Mouse (Mus musculus): ENCODE data around the gene Cdh15. TPM values are rescaled to one million over a fixed set of nuclear protein-coding genes. Genes with fewer than 3 reads are reported as not detected.

Gene Cdh15
- 1.5 and 2.6 TPM in 2 replicates for polyA plus RNA-seq (2014; fragmentation: Nextera tagmentation; extraction: Ambion mirVana)

GRCm38 (mm10) chr8:122847829-122848561 is at the start of gene Cdh15:
Cdh15 (plus strand) TSS chr8:122847966.
- Histone ChIP-seq H3K9ac (replicated peaks; ENCODE audit: low read length) (no peak within 1 kb of the TSS), H3K36me3 (ENCODE audit: control insufficient read depth, insufficient read depth, low read length) (no peaks in the 10 kb centered on the region), H3K4me3 (replicated peaks; ENCODE audit: low read depth, low read length) (no peak within 1 kb of the TSS), H3K4me1 (ENCODE audit: control insufficient read depth, insufficient read depth, low read length) (no peaks in the 10 kb centered on the region; the same call in 1 of the 2 replicates), H3K9me3 (ENCODE audit: control insufficient read depth, low read length) (no peaks in the 10 kb centered on the region), H3K4me2 (ENCODE audit: low read length) (peak within 1 kb of the TSS; percentile 33), H3K27me3 (ENCODE audit: control insufficient read depth, insufficient read depth, low read length) (no peaks in the 10 kb centered on the region), H3K27ac (replicated peaks; ENCODE audit: low read depth, low read length) (no peak within 1 kb of the TSS)
- WGBS: 10% methylated on average over 18 of the region's 18 CpGs
- ATAC-seq (ENCODE audit: low FRiP score, low TSS enrichment): peak; percentile 70
- DNase-seq: peak; percentile 62

GRCm38 (mm10) chr8:122803906-122804761 is 43.6 kb upstream of the Cdh15 start:
- ATAC-seq (ENCODE audit: low FRiP score, low TSS enrichment) (peak; percentile 89), DNase-seq (peak; percentile 87)
- Histone ChIP-seq H3K27me3 (ENCODE audit: control insufficient read depth, insufficient read depth, low read length) (no peaks in the 10 kb centered on the region), H3K4me3 (replicated peaks; ENCODE audit: low read depth, low read length) (no peak overlapping the region), H3K27ac (replicated peaks; ENCODE audit: low read depth, low read length) (peak overlapping the region; percentile 91), H3K4me1 (ENCODE audit: control insufficient read depth, insufficient read depth, low read length) (peaks cover 56% of the 10 kb centered on the region), H3K9ac (replicated peaks; ENCODE audit: low read length) (no peak overlapping the region), H3K9me3 (ENCODE audit: control insufficient read depth, low read length) (no peaks in the 10 kb centered on the region), H3K36me3 (ENCODE audit: control insufficient read depth, insufficient read depth, low read length) (0 out of 2 replicates have a peak, but pooled peaks cover 4% of the 10 kb centered on the region), H3K4me2 (ENCODE audit: low read length) (peak overlapping the region; percentile 25)
- 7% methylated on average over 15 of the region's 15 CpGs for WGBS

- peak; percentile 49 for ATAC-seq (ENCODE audit: low FRiP score, low TSS enrichment)
- H3K4me2 ChIP-seq (ENCODE audit: low read length): no peak overlapping the region
- WGBS: 12% methylated on average over 3 of the region's 3 CpGs
Observed at GRCm38 (mm10) chr8:122805349-122805748, 42.4 kb upstream of the Cdh15 start.

GRCm38 (mm10) chr8:122806956-122807538 is 40.7 kb upstream of the Cdh15 start:
- Histone ChIP-seq H3K27me3 (ENCODE audit: control insufficient read depth, insufficient read depth, low read length) (no peaks in the 10 kb centered on the region), H3K9ac (replicated peaks; ENCODE audit: low read length) (no peak overlapping the region; the same call in 1 of the 2 replicates)

More at GRCm38 (mm10) chr8:122805349-122805748, 42.4 kb upstream of the Cdh15 start:
- H3K4me1 ChIP-seq (ENCODE audit: control insufficient read depth, insufficient read depth, low read length): peaks cover 56% of the 10 kb centered on the region
- H3K27me3 ChIP-seq (ENCODE audit: control insufficient read depth, insufficient read depth, low read length): no peaks in the 10 kb centered on the region
- H3K36me3 ChIP-seq (ENCODE audit: control insufficient read depth, insufficient read depth, low read length): 0 out of 2 replicates have a peak, but pooled peaks cover 4% of the 10 kb centered on the region
- no peaks in the 10 kb centered on the region for H3K9me3 ChIP-seq (ENCODE audit: control insufficient read depth, low read length)
- H3K27ac ChIP-seq (replicated peaks; ENCODE audit: low read depth, low read length): peak overlapping the region; percentile 91
- peak; percentile 74 for DNase-seq
- H3K4me3 ChIP-seq (replicated peaks; ENCODE audit: low read depth, low read length): no peak overlapping the region
- 0 out of 2 replicates have a peak overlapping the region, but pooled peaks have one; percentile 6 for H3K9ac ChIP-seq (replicated peaks; ENCODE audit: low read length)

GRCm38 (mm10) chr8:122807907-122808306 is 39.9 kb upstream of the Cdh15 start:
- Histone ChIP-seq H3K4me1 (ENCODE audit: control insufficient read depth, insufficient read depth, low read length) (peaks cover 68% of the 10 kb centered on the region), H3K4me2 (ENCODE audit: low read length) (no peak overlapping the region), H3K27me3 (ENCODE audit: control insufficient read depth, insufficient read depth, low read length) (no peaks in the 10 kb centered on the region), H3K36me3 (ENCODE audit: control insufficient read depth, insufficient read depth, low read length) (no peaks in the 10 kb centered on the region; the same call in 1 of the 2 replicates), H3K9ac (replicated peaks; ENCODE audit: low read length) (no peak overlapping the region), H3K4me3 (replicated peaks; ENCODE audit: low read depth, low read length) (no peak overlapping the region), H3K27ac (replicated peaks; ENCODE audit: low read depth, low read length) (peak overlapping the region; percentile 63), H3K9me3 (ENCODE audit: control insufficient read depth, low read length) (no peaks in the 10 kb centered on the region)
- 62% methylated on average over 4 of the region's 4 CpGs for WGBS
- ATAC-seq (ENCODE audit: low FRiP score, low TSS enrichment) (no peak), DNase-seq (no peak)

More at GRCm38 (mm10) chr8:122806956-122807538, 40.7 kb upstream of the Cdh15 start:
- peaks cover 66% of the 10 kb centered on the region for H3K4me1 ChIP-seq (ENCODE audit: control insufficient read depth, insufficient read depth, low read length)
- DNase-seq (peak; percentile 62), ATAC-seq (ENCODE audit: low FRiP score, low TSS enrichment) (no peak)
- no peaks in the 10 kb centered on the region for H3K9me3 ChIP-seq (ENCODE audit: control insufficient read depth, low read length)
- WGBS: 38% methylated on average over 7 of the region's 7 CpGs
- H3K4me3 ChIP-seq (replicated peaks; ENCODE audit: low read depth, low read length): no peak overlapping the region
- H3K36me3 ChIP-seq (ENCODE audit: control insufficient read depth, insufficient read depth, low read length): 0 out of 2 replicates have a peak, but pooled peaks cover 4% of the 10 kb centered on the region
- H3K4me2 ChIP-seq (ENCODE audit: low read length): no peak overlapping the region
- H3K27ac ChIP-seq (replicated peaks; ENCODE audit: low read depth, low read length): peak overlapping the region; percentile 91

GRCm38 (mm10) chr8:122810376-122810775 is 37.4 kb upstream of the Cdh15 start:
- no peak overlapping the region for H3K27ac ChIP-seq (replicated peaks; ENCODE audit: low read depth, low read length)
- H3K4me2 ChIP-seq (ENCODE audit: low read length): no peak overlapping the region
- no peak overlapping the region for H3K9ac ChIP-seq (replicated peaks; ENCODE audit: low read length)
- no peaks in the 10 kb centered on the region for H3K9me3 ChIP-seq (ENCODE audit: control insufficient read depth, low read length)
- H3K4me3 ChIP-seq (replicated peaks; ENCODE audit: low read depth, low read length): no peak overlapping the region
- H3K27me3 ChIP-seq (ENCODE audit: control insufficient read depth, insufficient read depth, low read length): no peaks in the 10 kb centered on the region
- no peak for ATAC-seq (ENCODE audit: low FRiP score, low TSS enrichment)
- DNase-seq: no peak
- WGBS: 76% methylated on average over 8 of the region's 8 CpGs
- H3K4me1 ChIP-seq (ENCODE audit: control insufficient read depth, insufficient read depth, low read length): peaks cover 50% of the 10 kb centered on the region
- peaks cover 6% of the 10 kb centered on the region; the same call in 1 of the 2 replicates for H3K36me3 ChIP-seq (ENCODE audit: control insufficient read depth, insufficient read depth, low read length)

- peaks cover 6% of the 10 kb centered on the region; the same call in 1 of the 2 replicates for H3K36me3 ChIP-seq (ENCODE audit: control insufficient read depth, insufficient read depth, low read length)
- no peak for ATAC-seq (ENCODE audit: low FRiP score, low TSS enrichment)
- peak overlapping the region; percentile 4; the same call in 1 of the 2 replicates for H3K9ac ChIP-seq (replicated peaks; ENCODE audit: low read length)
- H3K4me1 ChIP-seq (ENCODE audit: control insufficient read depth, insufficient read depth, low read length): peaks cover 34% of the 10 kb centered on the region
- no peak overlapping the region for H3K4me3 ChIP-seq (replicated peaks; ENCODE audit: low read depth, low read length)
- H3K27ac ChIP-seq (replicated peaks; ENCODE audit: low read depth, low read length): peak overlapping the region; percentile 82
- no peaks in the 10 kb centered on the region for H3K27me3 ChIP-seq (ENCODE audit: control insufficient read depth, insufficient read depth, low read length)
- DNase-seq: peak; percentile 52
- H3K4me2 ChIP-seq (ENCODE audit: low read length): no peak overlapping the region
- H3K9me3 ChIP-seq (ENCODE audit: control insufficient read depth, low read length): no peaks in the 10 kb centered on the region
- WGBS: 59% methylated on average over 16 of the region's 16 CpGs
Observed at GRCm38 (mm10) chr8:122811870-122812494, 35.8 kb upstream of the Cdh15 start.
